Comparison of ENCODE assay signal across 8 mouse cellular contexts in genomic region chr8:46211611-46212071, GRCm38 (mm10). TPM values are rescaled to one million over a fixed set of nuclear protein-coding genes. Genes with fewer than 3 reads are reported as not detected.
DNase-seq lines count a peak whose midpoint lies in the region; ATAC-seq and TF ChIP-seq lines count a peak whose summit lies in the region.

No protein-coding gene starts in this region.

- peaks cover 12% of the 10 kb centered on the region for H3K4me1 ChIP-seq in lung, embryonic 14.5 days (ENCODE audit: insufficient read depth)
- H3K4me1 ChIP-seq in embryonic facial prominence, embryonic 12.5 days = peaks cover 34% of the 10 kb centered on the region
- H3K4me1 ChIP-seq in intestine, embryonic 14.5 days (replicated peaks; ENCODE audit: control insufficient read depth, insufficient read depth, low read length) = peaks cover 25% of the 10 kb centered on the region
- peaks cover 28% of the 10 kb centered on the region for H3K4me1 ChIP-seq in liver, embryonic 15.5 days (replicated peaks)

- peak overlapping the region; percentile 83 for H3K4me3 ChIP-seq in lung, embryonic 14.5 days (ENCODE audit: low read depth, low read length)
- H3K4me3 ChIP-seq in embryonic facial prominence, embryonic 12.5 days = peak overlapping the region; percentile 75
- H3K4me3 ChIP-seq in intestine, embryonic 14.5 days (ENCODE audit: low read depth, low read length) = peak overlapping the region; percentile 81
- peak overlapping the region; percentile 66 for H3K4me3 ChIP-seq in liver, embryonic 15.5 days (replicated peaks)

- TF ChIP-seq CTCF in lung, embryonic 14.5 days (IDR thresholded peaks at IDR 0.05; ENCODE audit: low read depth) = no peak

- H3K27me3 ChIP-seq in lung, embryonic 14.5 days (ENCODE audit: insufficient read depth, low read length) = no peaks in the 10 kb centered on the region
- H3K27me3 ChIP-seq in embryonic facial prominence, embryonic 12.5 days = no peaks in the 10 kb centered on the region
- H3K27me3 ChIP-seq in intestine, embryonic 14.5 days (replicated peaks; ENCODE audit: control insufficient read depth, insufficient read depth, low read length) = no peaks in the 10 kb centered on the region
- H3K27me3 ChIP-seq in liver, embryonic 15.5 days = peaks cover 16% of the 10 kb centered on the region

- no peak for ATAC-seq in lung, embryonic 14.5 days (ENCODE audit: insufficient read depth)
- no peak for ATAC-seq in embryonic facial prominence, embryonic 12.5 days (ENCODE audit: insufficient number of reproducible peaks, insufficient read depth, low FRiP score, low TSS enrichment)
- ATAC-seq in intestine, embryonic 14.5 days (replicated peaks; ENCODE audit: low FRiP score, low TSS enrichment, low read depth) = peak; percentile 1; the same call in 1 of the 2 replicates
- ATAC-seq in liver, embryonic 15.5 days (ENCODE audit: insufficient read depth) = no peak
- ATAC-seq in inflammation-experienced regulatory T-cells, adult 6 months = no peak

- peak overlapping the region; percentile 87 for H3K4me2 ChIP-seq in lung, embryonic 14.5 days
- peak overlapping the region; percentile 64 for H3K4me2 ChIP-seq in embryonic facial prominence, embryonic 12.5 days (replicated peaks)
- H3K4me2 ChIP-seq in intestine, embryonic 14.5 days (ENCODE audit: low read length) = peak overlapping the region; percentile 84
- H3K4me2 ChIP-seq in liver, embryonic 15.5 days = peak overlapping the region; percentile 80

- no peaks in the 10 kb centered on the region for H3K9me3 ChIP-seq in lung, embryonic 14.5 days (ENCODE audit: low read depth, low read length)
- H3K9me3 ChIP-seq in embryonic facial prominence, embryonic 12.5 days = no peaks in the 10 kb centered on the region
- no peaks in the 10 kb centered on the region for H3K9me3 ChIP-seq in intestine, embryonic 14.5 days (ENCODE audit: control insufficient read depth, low read length)
- no peaks in the 10 kb centered on the region for H3K9me3 ChIP-seq in liver, embryonic 15.5 days (replicated peaks)

- H3K36me3 ChIP-seq in lung, embryonic 14.5 days (ENCODE audit: insufficient read depth) = peaks cover 30% of the 10 kb centered on the region
- peaks cover 26% of the 10 kb centered on the region for H3K36me3 ChIP-seq in embryonic facial prominence, embryonic 12.5 days
- H3K36me3 ChIP-seq in intestine, embryonic 14.5 days (ENCODE audit: control insufficient read depth, insufficient read depth, low read length) = peaks cover 25% of the 10 kb centered on the region
- peaks cover 5% of the 10 kb centered on the region; the same call in 1 of the 2 replicates for H3K36me3 ChIP-seq in liver, embryonic 15.5 days (replicated peaks)

- DNase-seq in lung, embryonic 14.5 days = peak; percentile 39
- DNase-seq in lung, postnatal 25 days (ENCODE audit: low spot score) = no peak
- peak; percentile 64 for DNase-seq in brain, adult 2 months (ENCODE audit: low read depth, low spot score)
- peak; percentile 57 for DNase-seq in intestine, embryonic 14.5 days (ENCODE audit: low spot score)
- no peak for DNase-seq in T-cell, adult 2 months (ENCODE audit: low spot score)

- peak overlapping the region; percentile 77 for H3K27ac ChIP-seq in lung, embryonic 14.5 days (ENCODE audit: low read depth)
- H3K27ac ChIP-seq in embryonic facial prominence, embryonic 12.5 days = peak overlapping the region; percentile 97
- H3K27ac ChIP-seq in intestine, embryonic 14.5 days (ENCODE audit: low read depth) = peak overlapping the region; percentile 93
- H3K27ac ChIP-seq in liver, embryonic 15.5 days (replicated peaks) = 0 out of 2 replicates have a peak overlapping the region, but pooled peaks have one; percentile 33

- H3K9ac ChIP-seq in lung, embryonic 14.5 days = peak overlapping the region; percentile 87
- peak overlapping the region; percentile 94 for H3K9ac ChIP-seq in embryonic facial prominence, embryonic 12.5 days
- H3K9ac ChIP-seq in intestine, embryonic 14.5 days (ENCODE audit: low read length) = peak overlapping the region; percentile 93
- 0 out of 2 replicates have a peak overlapping the region, but pooled peaks have one; percentile 35 for H3K9ac ChIP-seq in liver, embryonic 15.5 days

- WGBS in lung, embryonic 14.5 days = 10% methylated on average over 13 of the region's 13 CpGs
- WGBS in embryonic facial prominence, embryonic 12.5 days = 6% methylated on average over 13 of the region's 13 CpGs
- 12% methylated on average over 13 of the region's 13 CpGs for WGBS in intestine, embryonic 14.5 days
- 24% methylated on average over 13 of the region's 13 CpGs for WGBS in liver, embryonic 15.5 days (ENCODE audit: insufficient replicate concordance)

RNA-seq across cellular contexts. Expression of gene Slc25a4, which starts 0.6 kb away (rescaled TPM):
- 431 and 432 TPM in 2 replicates for polyA plus RNA-seq in lung, embryonic 14.5 days (2014; fragmentation: Nextera tagmentation; extraction: Ambion mirVana)
- polyA plus RNA-seq in embryonic facial prominence, embryonic 12.5 days (2016; fragmentation: Nextera tagmentation; extraction: Ambion mirVana) = 525 and 530 TPM in 2 replicates
- polyA plus RNA-seq in intestine, embryonic 14.5 days (2014; fragmentation: Nextera tagmentation; extraction: Ambion mirVana) = 516 and 522 TPM in 2 replicates
- 80.7 and 87.4 TPM in 2 replicates for polyA plus RNA-seq in liver, embryonic 15.5 days (2015; fragmentation: Nextera tagmentation; extraction: Ambion mirVana)
- polyA plus RNA-seq in inflammation-experienced regulatory T-cells, adult 6 months (2017; shearing (Covaris generic)) = 100 to 1,000 TPM; 166 to 235 (median 173) TPM

RNA-seq across cellular contexts. Expression of gene Snx25, which starts 59.7 kb away (rescaled TPM):
- polyA plus RNA-seq in lung, embryonic 14.5 days (2014; fragmentation: Nextera tagmentation; extraction: Ambion mirVana) = 9.2 and 12.3 TPM in 2 replicates
- 5.5 and 6.6 TPM in 2 replicates for polyA plus RNA-seq in embryonic facial prominence, embryonic 12.5 days (2016; fragmentation: Nextera tagmentation; extraction: Ambion mirVana)
- 11.1 and 11.2 TPM in 2 replicates for polyA plus RNA-seq in intestine, embryonic 14.5 days (2014; fragmentation: Nextera tagmentation; extraction: Ambion mirVana)
- 3.1 and 3.6 TPM in 2 replicates for polyA plus RNA-seq in liver, embryonic 15.5 days (2015; fragmentation: Nextera tagmentation; extraction: Ambion mirVana)
- 10 to 100 TPM in 2 of 3 experiments, 1 to 10 TPM in 1; 9.7 to 11.4 (median 11.0) TPM for polyA plus RNA-seq in inflammation-experienced regulatory T-cells, adult 6 months (2017; shearing (Covaris generic))

Comparison
In these comparisons a context has a peak if more than half of its experiments do, and no peak if none do; other contexts are left out.
1. DNase-seq: peak in lung, embryonic 14.5 days (single experiment), brain, adult 2 months (single experiment) and intestine, embryonic 14.5 days (single experiment); none in lung, postnatal 25 days (single experiment) and T-cell, adult 2 months (single experiment).
2. H3K27ac ChIP-seq: peak in every context shown above with its lines; median percentile 97 in embryonic facial prominence, embryonic 12.5 days; 93 in intestine, embryonic 14.5 days; 77 in lung, embryonic 14.5 days; 33 in liver, embryonic 15.5 days.
3. H3K9ac ChIP-seq: peak in every context shown above with its lines; median percentile 94 in embryonic facial prominence, embryonic 12.5 days; 93 in intestine, embryonic 14.5 days; 87 in lung, embryonic 14.5 days; 35 in liver, embryonic 15.5 days.
4. Peak in every context shown above with its lines, with median percentiles within 50 percentile points of each other: H3K4me2 ChIP-seq and H3K4me3 ChIP-seq.